Mouse (Mus musculus) myocyte (in vitro differentiated cells): ENCODE data around the gene Bcl2l11. TPM values are rescaled to one million over a fixed set of nuclear protein-coding genes. Genes with fewer than 3 reads are reported as not detected.

Experiments used
- H3K27me3 ChIP-seq: one replicate; pipeline ENCODE4 v1.6.1; 2011; ENCODE audit not compliant: control insufficient read depth, insufficient read depth, insufficient read length
- H3K36me3 ChIP-seq: one replicate; pipeline ENCODE4 v1.6.1; 2011; ENCODE audit not compliant: control insufficient read depth, insufficient read depth
- H3K4me2 ChIP-seq: one replicate; pipeline ENCODE4 v1.6.1; 2011; ENCODE audit warnings: low read depth, control low read depth
- H3K4me3 ChIP-seq: one replicate; pipeline ENCODE4 v1.5.1; 2011; ENCODE audit warnings: mild to moderate bottlenecking, control low read depth, moderate library complexity
- H3K79me2 ChIP-seq: one replicate; pipeline ENCODE4 v1.6.1; 2011; ENCODE audit not compliant: control insufficient read depth, insufficient read depth
- H3ac ChIP-seq: one replicate; pipeline ENCODE4 v1.6.1; 2011; ENCODE audit not compliant: control insufficient read depth, insufficient read length
- CEBPB ChIP-seq: IDR thresholded peaks from 2 replicates; pipeline ENCODE4 v1.6.1; 2011; ENCODE audit warnings: mild to moderate bottlenecking, moderate library complexity; ENCODE audit not compliant: poor library complexity, insufficient read depth, severe bottlenecking
- E2F4 ChIP-seq: IDR thresholded peaks from one replicate; pipeline ENCODE4 v1.6.1; 2011; ENCODE audit warnings: mild to moderate bottlenecking, control low read depth, moderate library complexity; ENCODE audit not compliant: insufficient read depth
- MAX ChIP-seq: IDR thresholded peaks from one replicate; pipeline ENCODE4 v1.6.1; 2011; ENCODE audit warnings: low read depth, mild to moderate bottlenecking, control low read depth
- MYOD1 ChIP-seq, 3 experiments: IDR thresholded peaks; one replicate each; pipeline ENCODE4 v1.6.1; 2011; ENCODE audit warnings: control low read depth in 2 of 3, low read depth in 2 of 3, mild to moderate bottlenecking in 2 of 3, moderate library complexity in 1 of 3; ENCODE audit not compliant: insufficient read length in 2 of 3, control insufficient read depth in 1 of 3
- MYOG ChIP-seq, 3 experiments: IDR thresholded peaks; one replicate each; pipeline ENCODE4 v1.6.1; 2011; ENCODE audit warnings: control low read depth in 2 of 3, low read depth in 2 of 3, mild to moderate bottlenecking in 2 of 3; ENCODE audit not compliant: insufficient read length in 2 of 3, control insufficient read depth in 1 of 3, insufficient read depth in 1 of 3
- POLR2A ChIP-seq: IDR thresholded peaks from one replicate; pipeline ENCODE4 v1.6.1; 2011; ENCODE audit warnings: low read depth, mild to moderate bottlenecking, control low read depth, moderate library complexity; ENCODE audit not compliant: insufficient read length
- POLR2AphosphoS2 ChIP-seq: IDR thresholded peaks from one replicate; pipeline ENCODE4 v1.6.1; 2011; ENCODE audit warnings: low read depth, control low read depth; ENCODE audit not compliant: insufficient read length
- REST ChIP-seq: IDR thresholded peaks from one replicate; pipeline ENCODE4 v1.6.1; 2011; ENCODE audit warnings: mild to moderate bottlenecking, control low read depth, moderate library complexity; ENCODE audit not compliant: insufficient read depth, insufficient read length
- SRF ChIP-seq: IDR thresholded peaks from one replicate; pipeline ENCODE4 v1.6.1; 2011; ENCODE audit warnings: low read depth; ENCODE audit not compliant: control insufficient read depth, insufficient read length
- TCF12 ChIP-seq: IDR thresholded peaks from one replicate; pipeline ENCODE4 v1.6.1; 2011; ENCODE audit warnings: mild to moderate bottlenecking, control low read depth; ENCODE audit not compliant: poor library complexity, insufficient read depth, severe bottlenecking
- TCF3 ChIP-seq: IDR thresholded peaks from one replicate; pipeline ENCODE4 v1.6.1; 2011; ENCODE audit warnings: low read depth, control low read depth; ENCODE audit not compliant: insufficient read length
- USF1 ChIP-seq: IDR thresholded peaks from one replicate; pipeline ENCODE4 v1.6.1; 2011; ENCODE audit warnings: low read depth, mild to moderate bottlenecking, control low read depth, moderate library complexity
- polyA plus RNA-seq: library from polyadenylated mRNA; unstranded; fragments of >200 nt; fragmentation: generic; extraction: Trizol; gene quantifications from one replicate; pipeline ENCODE4 v1.2.1, GENCODE M21; 2012; ENCODE audit warnings: missing spikeins

Bcl2l11 gene
- polyA plus RNA-seq, 1 experiment: 4.9 TPM

DNA sequence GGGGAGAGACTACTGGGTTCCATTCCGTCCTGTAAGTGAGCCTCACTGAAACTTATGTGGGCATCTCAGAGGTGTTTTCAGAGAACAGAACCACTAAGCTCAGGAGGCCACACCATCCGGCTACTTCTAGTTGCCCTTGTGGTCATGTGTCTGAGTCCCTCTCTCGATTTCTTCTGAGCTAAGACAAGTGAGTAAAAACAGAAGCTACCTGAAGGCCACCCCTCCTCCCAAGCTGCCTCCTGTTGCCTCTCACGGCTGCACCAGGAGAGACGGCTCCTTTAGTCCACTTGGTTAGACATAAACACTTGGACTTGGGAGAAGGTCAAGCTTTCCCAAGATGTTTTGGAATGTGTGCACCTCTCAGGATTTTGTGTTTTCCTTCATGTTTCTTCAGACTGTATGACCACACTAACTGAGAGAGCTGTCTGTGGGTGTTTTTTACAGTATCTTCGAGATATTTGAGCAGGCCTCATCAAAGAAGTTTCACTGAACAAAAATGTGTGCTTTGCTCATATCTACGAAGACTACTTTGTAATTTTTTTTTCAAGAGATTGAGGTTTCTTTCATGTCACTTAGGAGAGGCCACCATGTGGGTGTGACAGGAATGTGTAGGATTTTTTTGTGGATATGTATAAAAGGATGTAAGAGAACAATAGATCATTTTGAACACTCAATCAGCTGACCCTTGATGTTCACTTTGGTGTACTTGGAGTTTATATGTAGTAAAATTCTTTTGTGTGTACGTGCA lies 37.9 kb upstream of the Bcl2l11 start:
- H3ac ChIP-seq: no peak overlapping the region
- no peaks in the 10 kb centered on the region for H3K36me3 ChIP-seq
- no peak overlapping the region for H3K4me3 ChIP-seq
- H3K4me2 ChIP-seq: no peak overlapping the region
- TF ChIP-seq POLR2A: no peak
- no peak for TF ChIP-seq E2F4
- no peak for TF ChIP-seq MAX
- no peak for TF ChIP-seq MYOD1 (IDR thresholded peaks at IDR 0.05; ENCODE audit: control insufficient read depth in 1 of 3, insufficient read length in 2 of 3, low read depth in 2 of 3)
- TF ChIP-seq TCF12: no peak
- TF ChIP-seq USF1: no peak
- no peak for TF ChIP-seq TCF3
- TF ChIP-seq REST: no peak
- no peak for TF ChIP-seq CEBPB
- TF ChIP-seq POLR2AphosphoS2: no peak
- no peak for TF ChIP-seq MYOG (IDR thresholded peaks at IDR 0.05; ENCODE audit: control insufficient read depth in 1 of 3, insufficient read depth in 1 of 3, insufficient read length in 2 of 3, low read depth in 2 of 3)
- TF ChIP-seq SRF: no peak
- no peaks in the 10 kb centered on the region for H3K79me2 ChIP-seq
- H3K27me3 ChIP-seq: no peaks in the 10 kb centered on the region

DNA sequence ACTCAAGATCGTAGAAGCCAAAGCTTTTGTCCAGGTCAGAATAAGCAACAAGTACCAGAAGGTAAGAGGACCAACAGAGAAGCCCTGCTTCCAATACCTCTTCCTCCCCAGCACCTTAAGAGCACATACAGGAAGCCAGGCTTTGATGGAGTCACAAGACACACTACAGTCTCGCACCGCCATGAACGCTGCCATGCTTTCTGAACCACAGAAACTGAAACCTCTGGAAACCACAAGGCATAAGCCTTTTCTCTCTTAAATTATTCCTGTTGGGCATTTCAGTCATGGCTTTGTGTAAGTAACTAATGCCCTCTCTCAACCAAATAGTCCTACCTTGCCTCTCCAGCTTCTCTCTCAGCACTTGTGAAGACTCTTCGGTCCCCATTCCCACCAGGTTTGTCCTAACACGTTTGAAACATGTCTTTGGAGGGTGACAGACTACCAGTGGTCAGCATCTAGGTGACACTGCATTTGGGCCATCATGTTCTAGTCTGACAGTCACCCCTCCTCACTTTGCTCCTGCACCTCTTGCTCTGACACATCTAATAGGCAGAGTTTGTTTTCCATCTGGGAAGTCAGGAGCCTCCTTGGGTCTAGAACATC lies 35.5 kb upstream of the Bcl2l11 start:
- H3K4me3 ChIP-seq: no peak overlapping the region
- H3K27me3 ChIP-seq: peaks cover 4% of the 10 kb centered on the region
- TF ChIP-seq TCF12 (no peak), MYOD1 (IDR thresholded peaks at IDR 0.05; ENCODE audit: control insufficient read depth in 1 of 3, insufficient read length in 2 of 3, low read depth in 2 of 3) (no peak), TCF3 (no peak), CEBPB (no peak), POLR2A (no peak), USF1 (no peak)

DNA sequence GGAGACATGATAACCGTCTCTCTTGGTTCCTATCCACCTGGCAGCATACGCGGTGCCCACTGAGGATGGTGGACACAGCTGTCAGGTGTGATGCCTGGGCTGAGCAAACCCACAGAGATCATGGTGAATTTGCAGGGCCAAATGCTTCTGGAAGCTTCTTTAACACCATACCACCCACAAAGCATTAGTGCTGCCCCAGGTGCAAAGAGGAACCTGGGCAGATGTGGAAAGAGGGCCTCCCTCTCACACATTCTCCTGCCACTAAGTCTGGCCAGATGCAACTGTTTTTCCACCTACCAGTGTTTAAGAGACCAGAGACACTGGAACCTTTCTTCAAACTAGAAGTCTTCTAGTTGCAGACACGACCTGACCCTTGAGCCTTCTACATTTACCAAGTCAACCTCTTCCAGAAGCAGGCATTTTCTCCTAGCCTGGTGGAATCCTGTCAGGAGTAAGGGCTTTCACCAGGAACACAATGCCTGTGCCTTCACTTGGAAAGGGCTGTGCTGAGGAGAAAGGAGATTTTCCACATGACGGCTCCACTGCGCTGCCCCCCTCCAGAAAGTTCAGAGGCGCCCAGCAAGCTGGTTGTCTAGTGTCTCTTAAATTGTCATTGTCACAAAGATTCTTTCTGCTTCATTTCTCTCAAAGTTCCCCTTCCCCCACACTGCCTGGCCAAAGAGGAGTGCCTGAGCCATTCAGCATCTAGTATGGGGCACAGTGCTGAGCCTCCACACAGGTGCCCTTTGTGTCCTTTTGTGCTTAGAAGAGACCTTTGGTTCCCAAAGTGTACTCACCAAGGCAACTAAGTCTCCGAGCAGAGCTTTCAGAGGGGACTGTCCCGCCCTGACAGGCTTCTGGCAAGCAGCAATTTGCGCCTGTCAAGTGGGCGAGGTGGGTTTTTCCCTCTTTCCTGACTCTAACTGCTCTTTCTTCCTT lies 34.1 kb upstream of the Bcl2l11 start:
- Histone ChIP-seq H3K4me2 (no peak overlapping the region), H3K79me2 (no peaks in the 10 kb centered on the region), H3ac (no peak overlapping the region), H3K27me3 (peaks cover 4% of the 10 kb centered on the region), H3K36me3 (no peaks in the 10 kb centered on the region), H3K4me3 (no peak overlapping the region)
- TF ChIP-seq TCF3: no peak
- no peak for TF ChIP-seq MYOD1 (IDR thresholded peaks at IDR 0.05; ENCODE audit: control insufficient read depth in 1 of 3, insufficient read length in 2 of 3, low read depth in 2 of 3)
- no peak for TF ChIP-seq POLR2AphosphoS2
- TF ChIP-seq REST: no peak
- no peak for TF ChIP-seq SRF
- TF ChIP-seq MAX: no peak
- TF ChIP-seq E2F4: no peak
- TF ChIP-seq TCF12: no peak
- no peak for TF ChIP-seq USF1
- no peak for TF ChIP-seq POLR2A
- TF ChIP-seq CEBPB: no peak
- TF ChIP-seq MYOG (IDR thresholded peaks at IDR 0.05; ENCODE audit: control insufficient read depth in 1 of 3, insufficient read depth in 1 of 3, insufficient read length in 2 of 3, low read depth in 2 of 3): no peak

More for the DNA sequence above, 35.5 kb upstream of the Bcl2l11 start:
- H3K4me2 ChIP-seq: no peak overlapping the region
- no peaks in the 10 kb centered on the region for H3K36me3 ChIP-seq
- H3ac ChIP-seq: no peak overlapping the region
- H3K79me2 ChIP-seq: no peaks in the 10 kb centered on the region

DNA sequence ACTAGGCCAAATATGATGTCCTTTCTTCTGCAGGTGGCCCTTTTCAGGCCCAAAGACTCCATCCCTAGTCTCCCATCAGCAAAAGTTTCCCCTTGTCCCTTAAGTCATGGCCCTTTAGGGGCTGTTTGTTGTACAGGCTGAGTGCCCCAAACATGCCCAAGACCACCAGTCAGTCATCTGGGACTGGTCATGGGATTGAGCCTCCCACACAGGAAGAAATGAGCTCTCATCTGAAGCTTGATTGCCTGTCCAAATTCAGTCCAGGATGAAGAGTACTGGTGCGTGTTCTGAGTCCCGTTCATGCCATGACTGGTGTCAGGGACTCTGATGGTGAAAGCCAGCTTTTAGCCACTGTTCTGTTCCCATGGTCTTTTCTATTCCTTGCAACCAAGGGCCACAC lies 33.4 kb upstream of the Bcl2l11 start:
- Histone ChIP-seq H3K27me3 (peaks cover 4% of the 10 kb centered on the region), H3K79me2 (no peaks in the 10 kb centered on the region), H3K4me2 (no peak overlapping the region), H3K4me3 (no peak overlapping the region), H3K36me3 (no peaks in the 10 kb centered on the region), H3ac (no peak overlapping the region)
- TF ChIP-seq E2F4: no peak
- TF ChIP-seq MAX: no peak
